Mouse (Mus musculus) embryonic facial prominence, embryonic 11.5 days (tissue): ENCODE data around the gene Gm6377. TPM values are rescaled to one million over a fixed set of nuclear protein-coding genes. Genes with fewer than 3 reads are reported as not detected.

Experiments used
- ATAC-seq: fragments of 200-750 bp; cut with Nextera tagmentation; replicated peaks from 2 replicates; pipeline ENCODE4 v1.8.0; 2017; ENCODE audit warnings: low read depth; ENCODE audit not compliant: insufficient number of reproducible peaks, low FRiP score, low TSS enrichment
- DNase-seq: peaks from one replicate; pipeline ENCODE4 v3.0.0-alpha.2; 2015; ENCODE audit warnings: low spot score
- H3K27ac ChIP-seq: fragments of 300-500 bp; sonication (generic); replicated peaks from 2 replicates; pipeline ENCODE4 v1.5.1; 2014; ENCODE audit warnings: mild to moderate bottlenecking, low read depth, low read length, control low read depth
- H3K27me3 ChIP-seq: fragments of 300-500 bp; sonication (generic); 2 replicates; pipeline ENCODE4 v1.6.1; 2014; ENCODE audit warnings: mild to moderate bottlenecking, low read length, moderate library complexity, mixed read lengths; ENCODE audit not compliant: control insufficient read depth, insufficient read depth
- H3K36me3 ChIP-seq: fragments of 300-500 bp; sonication (generic); replicated peaks from 2 replicates; pipeline ENCODE4 v1.6.1; 2014; ENCODE audit warnings: low read depth, mild to moderate bottlenecking, low read length, moderate library complexity, mixed read lengths; ENCODE audit not compliant: control insufficient read depth, insufficient read depth
- H3K4me1 ChIP-seq: fragments of 300-500 bp; sonication (generic); 2 replicates; pipeline ENCODE4 v1.6.1; 2014; ENCODE audit warnings: low read length, mixed read lengths; ENCODE audit not compliant: control insufficient read depth, insufficient read depth
- H3K4me2 ChIP-seq: fragments of 300-500 bp; sonication (generic); 2 replicates; pipeline ENCODE4 v1.6.1; 2014; ENCODE audit warnings: low read depth, mild to moderate bottlenecking, control low read depth, low read length, moderate library complexity
- H3K4me3 ChIP-seq: fragments of 300-500 bp; sonication (generic); 2 replicates; pipeline ENCODE4 v1.5.1; 2014; ENCODE audit warnings: low read depth, low read length, control low read depth
- H3K9ac ChIP-seq: fragments of 300-500 bp; sonication (generic); replicated peaks from 2 replicates; pipeline ENCODE4 v1.6.1; 2014; ENCODE audit warnings: mild to moderate bottlenecking, control low read depth, low read length
- H3K9me3 ChIP-seq: fragments of 300-500 bp; sonication (generic); replicated peaks from 2 replicates; pipeline ENCODE4 v1.6.1; 2016; ENCODE audit warnings: mild to moderate bottlenecking, low read length, inconsistent platforms, mixed read lengths; ENCODE audit not compliant: control insufficient read depth
- WGBS: fragments of 180-500 bp; shearing (Covaris S2); extraction: QIAGEN DNeasy Blood & Tissue Kit; methylation state at CpG from one replicate; pipeline ENCODE4 v1.1.7; 2014; 5-methylcytosine and 5-hydroxymethylcytosine counted together
- polyA plus RNA-seq: library from polyadenylated mRNA; unstranded; fragments of >200 nt; fragmentation: Nextera tagmentation; extraction: Ambion mirVana; gene quantifications from 2 replicates; pipeline ENCODE4 v1.2.1, GENCODE M21; 2014

The Gm6377 gene
- not detected in 2 replicates for polyA plus RNA-seq

GRCm38 (mm10) chrX:109196468-109196867 is at the start of gene Gm6377:
Gene Gm6377, plus strand, starts transcription at chrX:109196756.
- no peak within 1 kb of the TSS for H3K4me2 ChIP-seq
- H3K27ac ChIP-seq = no peak within 1 kb of the TSS
- 56% methylated on average over 4 of the region's 4 CpGs for WGBS
- no peaks in the 10 kb centered on the region for H3K4me1 ChIP-seq
- DNase-seq (peak; percentile 17), ATAC-seq (no peak)
- H3K36me3 ChIP-seq = no peaks in the 10 kb centered on the region
- no peak within 1 kb of the TSS for H3K9ac ChIP-seq
- H3K9me3 ChIP-seq = no peaks in the 10 kb centered on the region
- no peak within 1 kb of the TSS for H3K4me3 ChIP-seq
- no peaks in the 10 kb centered on the region for H3K27me3 ChIP-seq

GRCm38 (mm10) chrX:109147108-109147507 is 49.4 kb upstream of the Gm6377 start:
- WGBS = 87% methylated on average over 3 of the region's 3 CpGs
- H3K27ac ChIP-seq = no peak overlapping the region
- no peak overlapping the region for H3K4me3 ChIP-seq
- no peak overlapping the region for H3K9ac ChIP-seq
- no peaks in the 10 kb centered on the region for H3K27me3 ChIP-seq
- H3K9me3 ChIP-seq = no peaks in the 10 kb centered on the region
- ATAC-seq (no peak), DNase-seq (no peak)
- H3K4me1 ChIP-seq = no peaks in the 10 kb centered on the region
- H3K36me3 ChIP-seq = no peaks in the 10 kb centered on the region
- H3K4me2 ChIP-seq = no peak overlapping the region

DNA sequence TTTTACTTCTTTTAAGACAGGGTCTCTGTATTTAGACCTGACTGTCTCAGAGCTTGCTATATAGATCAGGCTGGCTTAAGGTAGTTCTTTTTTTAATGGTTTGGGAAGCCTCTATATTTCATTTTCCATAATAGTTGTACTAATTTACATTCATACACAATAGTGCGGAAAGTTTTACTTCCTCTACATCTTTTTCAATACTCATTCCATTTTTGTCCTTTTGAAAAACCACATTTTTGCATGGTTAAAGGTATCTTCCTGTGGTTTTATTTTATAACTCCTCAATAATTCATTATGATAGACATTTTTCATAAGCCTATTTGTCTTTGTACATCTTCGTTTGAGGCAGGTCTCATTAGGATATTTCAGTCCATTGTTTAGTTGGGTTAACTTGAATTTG is 45.3 kb upstream of the Gm6377 start:
- H3K9ac ChIP-seq = no peak overlapping the region
- no peaks in the 10 kb centered on the region for H3K9me3 ChIP-seq
- 95% methylated on average over 2 of the region's 2 CpGs for WGBS
- H3K27ac ChIP-seq = no peak overlapping the region
- H3K36me3 ChIP-seq = no peaks in the 10 kb centered on the region
- no peak overlapping the region for H3K4me2 ChIP-seq
- DNase-seq (no peak), ATAC-seq (no peak)
- no peaks in the 10 kb centered on the region for H3K4me1 ChIP-seq
- H3K4me3 ChIP-seq = no peak overlapping the region
- H3K27me3 ChIP-seq = no peaks in the 10 kb centered on the region

DNA sequence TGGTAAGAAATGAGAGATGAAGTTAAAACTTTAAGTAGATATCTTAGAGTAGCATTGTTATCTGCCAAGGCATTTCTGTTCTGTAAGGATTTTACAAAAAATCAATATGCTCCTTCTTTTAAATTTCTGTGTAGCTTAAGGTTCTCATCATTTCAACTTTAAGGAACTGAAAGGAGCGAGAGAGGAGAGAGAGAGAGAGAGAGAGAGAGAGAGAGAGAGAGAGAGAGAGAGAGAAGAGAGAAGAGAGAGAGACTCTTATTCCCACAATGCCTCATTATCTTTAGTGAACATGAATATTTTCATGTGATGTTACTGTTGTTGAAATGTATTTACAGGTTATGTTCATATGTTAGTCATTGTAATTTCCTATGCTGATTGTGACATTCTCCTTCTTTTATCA is 36.2 kb upstream of the Gm6377 start:
- Histone ChIP-seq H3K27me3 (no peaks in the 10 kb centered on the region), H3K4me2 (no peak overlapping the region), H3K36me3 (no peaks in the 10 kb centered on the region), H3K27ac (no peak overlapping the region), H3K9ac (no peak overlapping the region), H3K4me1 (no peaks in the 10 kb centered on the region), H3K4me3 (no peak overlapping the region), H3K9me3 (no peaks in the 10 kb centered on the region)
- WGBS = 100% methylated on average over 1 of the region's 1 CpGs
- DNase-seq (no peak), ATAC-seq (no peak)

DNA sequence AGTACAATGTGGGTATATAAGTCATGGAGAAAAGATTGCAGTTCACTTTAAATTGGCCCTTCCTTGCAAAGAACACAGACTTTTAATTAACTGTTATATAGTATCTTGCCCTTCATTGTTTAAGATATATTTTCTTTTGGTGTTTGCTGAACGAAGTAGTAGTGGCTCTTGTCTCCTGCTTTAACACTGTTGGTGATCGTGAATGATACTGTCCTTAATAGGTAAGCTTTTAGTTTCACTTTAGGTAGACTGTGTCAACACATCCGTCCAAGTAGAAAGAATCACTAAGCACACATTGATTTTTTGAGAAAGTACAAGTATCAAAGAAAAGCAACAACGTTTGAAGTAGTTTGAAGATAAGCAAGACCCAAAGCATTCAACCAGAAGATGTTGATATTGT is 35.7 kb upstream of the Gm6377 start:
- H3K4me1 ChIP-seq = no peaks in the 10 kb centered on the region
- no peaks in the 10 kb centered on the region for H3K27me3 ChIP-seq
- H3K27ac ChIP-seq = no peak overlapping the region
- no peak overlapping the region for H3K4me3 ChIP-seq
- no peak for ATAC-seq
- DNase-seq = no peak
- H3K9ac ChIP-seq = no peak overlapping the region
- H3K36me3 ChIP-seq = no peaks in the 10 kb centered on the region
- no peak overlapping the region for H3K4me2 ChIP-seq
- H3K9me3 ChIP-seq = no peaks in the 10 kb centered on the region
- 78% methylated on average over 4 of the region's 4 CpGs for WGBS

GRCm38 (mm10) chrX:109175038-109175437 is 21.5 kb upstream of the Gm6377 start:
- no peak overlapping the region for H3K4me3 ChIP-seq
- H3K4me1 ChIP-seq = no peaks in the 10 kb centered on the region
- H3K36me3 ChIP-seq = no peaks in the 10 kb centered on the region
- H3K9ac ChIP-seq = no peak overlapping the region
- H3K27me3 ChIP-seq = no peaks in the 10 kb centered on the region
- 74% methylated on average over 2 of the region's 2 CpGs for WGBS
- no peak overlapping the region for H3K4me2 ChIP-seq
- H3K27ac ChIP-seq = no peak overlapping the region
- no peak for ATAC-seq
- no peak for DNase-seq
- no peaks in the 10 kb centered on the region for H3K9me3 ChIP-seq

GRCm38 (mm10) chrX:109175470-109175869 is 21.1 kb upstream of the Gm6377 start:
- Histone ChIP-seq H3K4me1 (no peaks in the 10 kb centered on the region), H3K27ac (no peak overlapping the region), H3K9me3 (no peaks in the 10 kb centered on the region), H3K9ac (no peak overlapping the region), H3K36me3 (no peaks in the 10 kb centered on the region), H3K4me2 (no peak overlapping the region), H3K27me3 (no peaks in the 10 kb centered on the region), H3K4me3 (no peak overlapping the region)
- DNase-seq = no peak
- WGBS = 46% methylated on average over 3 of the region's 3 CpGs
- ATAC-seq = no peak

- no peak overlapping the region for H3K4me2 ChIP-seq
- H3K36me3 ChIP-seq = no peaks in the 10 kb centered on the region
- H3K4me1 ChIP-seq = no peaks in the 10 kb centered on the region
- H3K27me3 ChIP-seq = no peaks in the 10 kb centered on the region
- ATAC-seq (no peak), DNase-seq (no peak)
- no peak overlapping the region for H3K27ac ChIP-seq
- 82% methylated on average over 4 of the region's 4 CpGs for WGBS
- no peak overlapping the region for H3K9ac ChIP-seq
- no peaks in the 10 kb centered on the region for H3K9me3 ChIP-seq
- no peak overlapping the region for H3K4me3 ChIP-seq
These were observed 11.7 kb upstream of the Gm6377 start for GRCm38 (mm10) chrX:109184706-109185478.
